Mouse (Mus musculus): ENCODE results near the gene Rin2. TPM values are rescaled to one million over a fixed set of nuclear protein-coding genes. Genes with fewer than 3 reads are reported as not detected.
A peak's percentile ranks its signal among the peaks of the same experiment; 100 is the strongest.

Gene Rin2
- polyA plus RNA-seq, 1 experiment = 6.3 TPM

GRCm38 (mm10) chr2:145675756-145676543, 935 bp downstream of the Rin2 start:
- WGBS = 8% methylated on average over 27 of the region's 27 CpGs
- peak overlapping the region; percentile 18; the same call in 1 of the 2 replicates for H3K27ac ChIP-seq (ENCODE audit: insufficient read depth, low read depth, low read length)

GRCm38 (mm10) chr2:145676544-145676925, 1.5 kb downstream of the Rin2 start:
- whole genome bisulfite sequencing = 40% methylated on average over 3 of the region's 3 CpGs
- TF ChIP-seq CTCF (IDR thresholded peaks at IDR 0.05; ENCODE audit: extremely low read depth, insufficient read length, insufficient replicate concordance, low read depth, low read length) (no peak), POLR2A (IDR thresholded peaks at IDR 0.05; ENCODE audit: low read depth, low read length) (no peak)
- no peaks in the 10 kb centered on the region for H3K36me3 ChIP-seq (ENCODE audit: control insufficient read depth, insufficient read depth, low read length)
- H3K4me3 ChIP-seq (ENCODE audit: low read depth, low read length) = no peak overlapping the region
- H3K27ac ChIP-seq (ENCODE audit: insufficient read depth, low read depth, low read length) = no peak overlapping the region
- no peaks in the 10 kb centered on the region for H3K27me3 ChIP-seq (ENCODE audit: control insufficient read depth, insufficient read depth, low read length)
- peaks cover 2% of the 10 kb centered on the region; the same call in 1 of the 2 replicates for H3K4me1 ChIP-seq (ENCODE audit: control insufficient read depth, insufficient read depth, insufficient read length, low read length)

More at GRCm38 (mm10) chr2:145675756-145676543, 935 bp downstream of the Rin2 start:
- Histone ChIP-seq H3K27me3 (ENCODE audit: control insufficient read depth, insufficient read depth, low read length) (no peaks in the 10 kb centered on the region), H3K36me3 (ENCODE audit: control insufficient read depth, insufficient read depth, low read length) (no peaks in the 10 kb centered on the region), H3K4me3 (ENCODE audit: low read depth, low read length) (peak overlapping the region; percentile 77), H3K4me1 (ENCODE audit: control insufficient read depth, insufficient read depth, insufficient read length, low read length) (peaks cover 2% of the 10 kb centered on the region; the same call in 1 of the 2 replicates)
- TF ChIP-seq CTCF (IDR thresholded peaks at IDR 0.05; ENCODE audit: extremely low read depth, insufficient read length, insufficient replicate concordance, low read depth, low read length) = no peak
- no peak for TF ChIP-seq POLR2A (IDR thresholded peaks at IDR 0.05; ENCODE audit: low read depth, low read length)

- WGBS = 87% methylated on average over 2 of the region's 2 CpGs
- Histone ChIP-seq H3K27me3 (ENCODE audit: control insufficient read depth, insufficient read depth, low read length) (no peaks in the 10 kb centered on the region), H3K4me3 (ENCODE audit: low read depth, low read length) (no peak overlapping the region), H3K36me3 (ENCODE audit: control insufficient read depth, insufficient read depth, low read length) (no peaks in the 10 kb centered on the region), H3K4me1 (ENCODE audit: control insufficient read depth, insufficient read depth, insufficient read length, low read length) (peaks cover 2% of the 10 kb centered on the region; the same call in 1 of the 2 replicates), H3K27ac (ENCODE audit: insufficient read depth, low read depth, low read length) (no peak overlapping the region)
- TF ChIP-seq POLR2A (IDR thresholded peaks at IDR 0.05; ENCODE audit: low read depth, low read length) = no peak
- no peak for TF ChIP-seq CTCF (IDR thresholded peaks at IDR 0.05; ENCODE audit: extremely low read depth, insufficient read length, insufficient replicate concordance, low read depth, low read length)
These were observed 1.9 kb downstream of the Rin2 start for GRCm38 (mm10) chr2:145676936-145677335.

GRCm38 (mm10) chr2:145680141-145680540, 5.1 kb downstream of the Rin2 start:
- H3K36me3 ChIP-seq (ENCODE audit: control insufficient read depth, insufficient read depth, low read length) = no peaks in the 10 kb centered on the region
- H3K4me1 ChIP-seq (ENCODE audit: control insufficient read depth, insufficient read depth, insufficient read length, low read length) = peaks cover 2% of the 10 kb centered on the region; the same call in 1 of the 2 replicates
- no peak overlapping the region for H3K4me3 ChIP-seq (ENCODE audit: low read depth, low read length)
- WGBS = 55% methylated on average over 2 of the region's 2 CpGs
- no peak overlapping the region for H3K27ac ChIP-seq (ENCODE audit: insufficient read depth, low read depth, low read length)
- TF ChIP-seq CTCF (IDR thresholded peaks at IDR 0.05; ENCODE audit: extremely low read depth, insufficient read length, insufficient replicate concordance, low read depth, low read length) = no peak
- TF ChIP-seq POLR2A (IDR thresholded peaks at IDR 0.05; ENCODE audit: low read depth, low read length) = no peak
- H3K27me3 ChIP-seq (ENCODE audit: control insufficient read depth, insufficient read depth, low read length) = no peaks in the 10 kb centered on the region

GRCm38 (mm10) chr2:145680762-145681161, 5.7 kb downstream of the Rin2 start:
- Histone ChIP-seq H3K4me3 (ENCODE audit: low read depth, low read length) (no peak overlapping the region), H3K4me1 (ENCODE audit: control insufficient read depth, insufficient read depth, insufficient read length, low read length) (peaks cover 2% of the 10 kb centered on the region; the same call in 1 of the 2 replicates), H3K27me3 (ENCODE audit: control insufficient read depth, insufficient read depth, low read length) (no peaks in the 10 kb centered on the region), H3K36me3 (ENCODE audit: control insufficient read depth, insufficient read depth, low read length) (no peaks in the 10 kb centered on the region), H3K27ac (ENCODE audit: insufficient read depth, low read depth, low read length) (no peak overlapping the region)
- WGBS = 53% methylated on average over 9 of the region's 9 CpGs
- TF ChIP-seq POLR2A (IDR thresholded peaks at IDR 0.05; ENCODE audit: low read depth, low read length) = no peak
- TF ChIP-seq CTCF (IDR thresholded peaks at IDR 0.05; ENCODE audit: extremely low read depth, insufficient read length, insufficient replicate concordance, low read depth, low read length) = no peak

GRCm38 (mm10) chr2:145681626-145682025, 6.6 kb downstream of the Rin2 start:
- no peak overlapping the region for H3K27ac ChIP-seq (ENCODE audit: insufficient read depth, low read depth, low read length)
- no peaks in the 10 kb centered on the region for H3K27me3 ChIP-seq (ENCODE audit: control insufficient read depth, insufficient read depth, low read length)
- H3K4me3 ChIP-seq (ENCODE audit: low read depth, low read length) = no peak overlapping the region
- no peak for TF ChIP-seq CTCF (IDR thresholded peaks at IDR 0.05; ENCODE audit: extremely low read depth, insufficient read length, insufficient replicate concordance, low read depth, low read length)
- 88% methylated on average over 4 of the region's 4 CpGs for WGBS
- no peaks in the 10 kb centered on the region for H3K36me3 ChIP-seq (ENCODE audit: control insufficient read depth, insufficient read depth, low read length)
- H3K4me1 ChIP-seq (ENCODE audit: control insufficient read depth, insufficient read depth, insufficient read length, low read length) = peaks cover 2% of the 10 kb centered on the region; the same call in 1 of the 2 replicates

- TF ChIP-seq CTCF (IDR thresholded peaks at IDR 0.05; ENCODE audit: extremely low read depth, insufficient read length, insufficient replicate concordance, low read depth, low read length) (no peak), POLR2A (IDR thresholded peaks at IDR 0.05; ENCODE audit: low read depth, low read length) (no peak)
These were observed 7.9 kb downstream of the Rin2 start for GRCm38 (mm10) chr2:145682924-145683323.

More at GRCm38 (mm10) chr2:145682924-145683323, 7.9 kb downstream of the Rin2 start:
- peaks cover 2% of the 10 kb centered on the region; the same call in 1 of the 2 replicates for H3K4me1 ChIP-seq (ENCODE audit: control insufficient read depth, insufficient read depth, insufficient read length, low read length)
- no peak overlapping the region for H3K4me3 ChIP-seq (ENCODE audit: low read depth, low read length)
- H3K36me3 ChIP-seq (ENCODE audit: control insufficient read depth, insufficient read depth, low read length) = no peaks in the 10 kb centered on the region
- no peaks in the 10 kb centered on the region for H3K27me3 ChIP-seq (ENCODE audit: control insufficient read depth, insufficient read depth, low read length)
- WGBS = 74% methylated on average over 3 of the region's 3 CpGs
- H3K27ac ChIP-seq (ENCODE audit: insufficient read depth, low read depth, low read length) = no peak overlapping the region

Measured in small intestine, adult 2 months (tissue).